Mouse (Mus musculus): ENCODE data around the gene Nedd4.

- no peak for TF ChIP-seq POLR2A (IDR thresholded peaks at IDR 0.05; ENCODE audit: borderline replicate concordance, insufficient read depth, low read length)
- TF ChIP-seq CTCF (IDR thresholded peaks at IDR 0.05; ENCODE audit: borderline replicate concordance, insufficient read depth, low read depth, low read length): peak; percentile 34; the same call in 1 of the 2 replicates
These were observed 7.4 kb upstream of the Nedd4 start for GRCm38 (mm10) chr9:72654593-72655242.
